Mouse (Mus musculus): ENCODE results near the gene Cttnbp2nl. TPM values are rescaled to one million over a fixed set of nuclear protein-coding genes. Genes with fewer than 3 reads are reported as not detected.

The Cttnbp2nl gene
- polyA plus RNA-seq, 1 experiment from 2014 or later, result 44.3 TPM

DNA sequence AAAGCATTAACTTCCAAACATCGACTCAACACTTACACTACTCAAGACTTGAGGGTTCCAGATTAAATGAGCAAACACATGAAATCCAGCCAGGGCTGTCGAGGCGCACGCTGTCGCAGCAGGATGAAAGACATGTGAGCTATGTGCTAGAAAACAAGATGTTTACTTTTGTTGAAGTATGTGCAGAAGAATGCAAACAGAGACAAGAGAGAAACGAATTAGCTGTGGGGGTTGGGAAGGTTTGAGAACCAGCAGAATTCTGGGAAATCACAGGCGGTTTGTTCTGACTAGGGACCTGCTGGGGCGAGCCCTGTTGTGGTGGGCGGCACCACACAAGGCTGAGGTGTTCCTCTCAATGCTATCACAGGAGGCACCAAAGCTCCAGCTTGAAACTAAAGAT, 44.9 kb downstream of the Cttnbp2nl start:
- Histone ChIP-seq H3K4me3 (ENCODE audit: low read depth, low read length) (no peak overlapping the region), H3K9me3 (replicated peaks; ENCODE audit: control insufficient read depth, low read length) (no peaks in the 10 kb centered on the region), H3K4me1 (ENCODE audit: control insufficient read depth, insufficient read depth, low read length) (no peaks in the 10 kb centered on the region), H3K27ac (replicated peaks; ENCODE audit: low read depth, low read length) (no peak overlapping the region), H3K27me3 (ENCODE audit: control insufficient read depth, insufficient read depth, low read length) (no peaks in the 10 kb centered on the region), H3K36me3 (replicated peaks; ENCODE audit: control insufficient read depth, insufficient read depth, low read depth, low read length) (peaks cover 15% of the 10 kb centered on the region), H3K9ac (replicated peaks; ENCODE audit: low read length) (no peak overlapping the region), H3K4me2 (ENCODE audit: low read depth, low read length) (no peak overlapping the region)
- ATAC-seq (replicated peaks; ENCODE audit: insufficient number of reproducible peaks, low FRiP score, low TSS enrichment, low read depth) (no peak), DNase-seq (ENCODE audit: low spot score) (no peak)
- WGBS, result 85% methylated on average over 9 of the region's 9 CpGs

DNA sequence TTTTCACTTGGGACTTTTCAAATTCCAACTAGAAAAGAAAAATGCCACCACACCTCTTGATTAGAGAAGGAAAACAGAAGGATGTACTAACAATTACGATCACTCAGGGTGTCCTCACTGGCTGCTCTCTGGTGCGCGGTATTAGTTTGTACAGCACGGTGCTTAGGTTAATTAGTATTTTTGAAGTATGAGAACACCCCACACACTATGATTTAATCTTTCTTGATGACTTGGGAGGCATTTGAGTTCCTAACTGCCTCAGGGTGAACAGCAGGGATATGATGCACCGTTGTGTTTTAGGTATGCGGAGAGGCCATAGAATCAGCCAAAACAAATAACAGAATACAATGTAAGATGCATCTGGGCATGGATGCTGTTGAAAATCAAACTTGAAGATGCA, 46.8 kb downstream of the Cttnbp2nl start:
- Histone ChIP-seq H3K36me3 (replicated peaks; ENCODE audit: control insufficient read depth, insufficient read depth, low read depth, low read length) (peaks cover 14% of the 10 kb centered on the region), H3K27ac (replicated peaks; ENCODE audit: low read depth, low read length) (no peak overlapping the region), H3K4me3 (ENCODE audit: low read depth, low read length) (no peak overlapping the region), H3K9ac (replicated peaks; ENCODE audit: low read length) (no peak overlapping the region), H3K27me3 (ENCODE audit: control insufficient read depth, insufficient read depth, low read length) (no peaks in the 10 kb centered on the region), H3K9me3 (replicated peaks; ENCODE audit: control insufficient read depth, low read length) (no peaks in the 10 kb centered on the region), H3K4me2 (ENCODE audit: low read depth, low read length) (no peak overlapping the region), H3K4me1 (ENCODE audit: control insufficient read depth, insufficient read depth, low read length) (no peaks in the 10 kb centered on the region)
- 90% methylated on average over 6 of the region's 6 CpGs for WGBS
- ATAC-seq (replicated peaks; ENCODE audit: insufficient number of reproducible peaks, low FRiP score, low TSS enrichment, low read depth), result no peak
- no peak for DNase-seq (ENCODE audit: low spot score)

DNA sequence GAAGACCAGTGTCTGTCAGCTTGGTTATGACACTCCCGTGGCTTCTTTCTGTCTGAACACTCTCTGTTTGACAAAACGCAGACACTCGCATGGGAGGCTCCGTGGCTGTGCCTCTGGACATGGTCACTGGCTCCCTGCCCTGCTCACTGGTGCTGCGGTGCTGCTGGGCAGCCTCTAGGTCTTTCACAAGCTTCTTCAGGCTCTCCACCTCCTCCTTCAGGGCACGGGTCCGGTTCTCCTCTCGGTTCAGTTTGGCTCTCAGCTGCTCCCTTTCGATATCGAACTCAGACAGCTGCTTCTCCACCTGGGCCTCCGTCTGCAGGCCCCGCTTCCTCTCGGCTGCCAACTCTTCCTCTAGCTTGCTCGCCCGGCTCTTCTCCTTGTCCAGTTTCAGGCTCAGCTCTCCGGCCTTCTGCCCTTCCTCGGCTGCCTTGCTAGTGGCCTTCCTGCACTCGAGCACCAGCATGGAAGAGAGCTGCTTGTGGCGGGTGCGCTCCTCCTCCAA, 47.3 kb downstream of the Cttnbp2nl start:
- no peak for ATAC-seq (replicated peaks; ENCODE audit: insufficient number of reproducible peaks, low FRiP score, low TSS enrichment, low read depth)
- WGBS, result 91% methylated on average over 20 of the region's 20 CpGs

DNA sequence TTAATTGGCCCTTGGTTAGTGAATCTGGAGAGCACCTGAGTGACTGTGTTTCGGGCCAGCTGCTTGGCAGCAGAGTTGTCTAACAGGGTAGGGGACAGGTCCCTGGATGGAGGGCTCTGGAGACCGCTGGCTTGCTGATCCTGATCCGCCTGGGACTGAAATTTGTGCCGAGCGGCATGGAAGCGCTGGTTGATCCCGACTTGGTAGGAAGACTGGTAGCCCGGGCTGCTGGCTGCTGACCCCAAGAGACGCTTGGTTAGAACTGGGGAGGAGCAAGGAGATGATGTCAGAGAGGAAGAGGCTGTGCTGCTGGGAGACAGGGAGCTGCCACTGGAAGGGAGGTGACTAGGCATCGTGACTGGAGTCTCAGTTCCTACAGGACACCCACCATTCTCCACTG, 47.9 kb downstream of the Cttnbp2nl start:
- no peak overlapping the region for H3K9ac ChIP-seq (replicated peaks; ENCODE audit: low read length)
- ATAC-seq (replicated peaks; ENCODE audit: insufficient number of reproducible peaks, low FRiP score, low TSS enrichment, low read depth), result no peak
- H3K4me1 ChIP-seq (ENCODE audit: control insufficient read depth, insufficient read depth, low read length), result no peaks in the 10 kb centered on the region
- no peak overlapping the region for H3K4me3 ChIP-seq (ENCODE audit: low read depth, low read length)
- no peak for DNase-seq (ENCODE audit: low spot score)
- H3K27ac ChIP-seq (replicated peaks; ENCODE audit: low read depth, low read length), result no peak overlapping the region
- 94% methylated on average over 10 of the region's 10 CpGs for WGBS
- H3K27me3 ChIP-seq (ENCODE audit: control insufficient read depth, insufficient read depth, low read length), result no peaks in the 10 kb centered on the region
- H3K36me3 ChIP-seq (replicated peaks; ENCODE audit: control insufficient read depth, insufficient read depth, low read depth, low read length), result peaks cover 11% of the 10 kb centered on the region
- H3K9me3 ChIP-seq (replicated peaks; ENCODE audit: control insufficient read depth, low read length), result no peaks in the 10 kb centered on the region
- no peak overlapping the region for H3K4me2 ChIP-seq (ENCODE audit: low read depth, low read length)

More for the DNA sequence above, 47.3 kb downstream of the Cttnbp2nl start:
- no peak overlapping the region for H3K9ac ChIP-seq (replicated peaks; ENCODE audit: low read length)
- H3K9me3 ChIP-seq (replicated peaks; ENCODE audit: control insufficient read depth, low read length), result no peaks in the 10 kb centered on the region
- H3K4me1 ChIP-seq (ENCODE audit: control insufficient read depth, insufficient read depth, low read length), result no peaks in the 10 kb centered on the region
- no peaks in the 10 kb centered on the region for H3K27me3 ChIP-seq (ENCODE audit: control insufficient read depth, insufficient read depth, low read length)
- no peak overlapping the region for H3K4me2 ChIP-seq (ENCODE audit: low read depth, low read length)
- no peak for DNase-seq (ENCODE audit: low spot score)
- H3K27ac ChIP-seq (replicated peaks; ENCODE audit: low read depth, low read length), result no peak overlapping the region
- no peak overlapping the region for H3K4me3 ChIP-seq (ENCODE audit: low read depth, low read length)
- peaks cover 11% of the 10 kb centered on the region for H3K36me3 ChIP-seq (replicated peaks; ENCODE audit: control insufficient read depth, insufficient read depth, low read depth, low read length)

DNA sequence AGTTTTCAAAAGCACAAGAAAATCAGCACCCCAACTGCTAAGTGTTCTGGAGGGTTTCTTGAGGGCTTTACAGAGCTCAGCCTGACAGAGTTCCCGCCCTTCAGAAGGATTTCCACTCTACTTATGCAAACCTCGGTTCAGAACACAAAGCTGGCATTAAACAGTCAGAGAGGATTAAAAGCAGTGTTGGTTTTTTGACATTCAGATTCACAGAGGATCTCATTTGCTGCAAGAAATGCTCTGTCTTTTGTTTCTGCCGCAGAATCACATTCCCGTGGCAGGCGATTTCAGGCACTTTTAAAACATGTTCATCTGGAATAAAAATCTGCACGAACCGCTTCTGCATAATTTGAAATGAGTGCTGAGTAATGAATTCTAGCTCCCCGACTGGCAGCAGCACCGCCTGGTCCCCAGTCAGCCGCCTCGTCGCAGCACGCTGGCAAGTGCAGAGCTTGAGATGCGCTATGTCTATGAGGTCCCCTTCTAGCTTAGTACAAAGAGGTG, 48.9 kb downstream of the Cttnbp2nl start:
- no peak overlapping the region for H3K4me2 ChIP-seq (ENCODE audit: low read depth, low read length)
- ATAC-seq (replicated peaks; ENCODE audit: insufficient number of reproducible peaks, low FRiP score, low TSS enrichment, low read depth) (no peak), DNase-seq (ENCODE audit: low spot score) (no peak)
- H3K9me3 ChIP-seq (replicated peaks; ENCODE audit: control insufficient read depth, low read length), result no peaks in the 10 kb centered on the region
- 80% methylated on average over 14 of the region's 14 CpGs for WGBS
- H3K27me3 ChIP-seq (ENCODE audit: control insufficient read depth, insufficient read depth, low read length), result no peaks in the 10 kb centered on the region
- no peak overlapping the region for H3K9ac ChIP-seq (replicated peaks; ENCODE audit: low read length)
- H3K4me3 ChIP-seq (ENCODE audit: low read depth, low read length), result no peak overlapping the region
- no peak overlapping the region for H3K27ac ChIP-seq (replicated peaks; ENCODE audit: low read depth, low read length)
- H3K4me1 ChIP-seq (ENCODE audit: control insufficient read depth, insufficient read depth, low read length), result no peaks in the 10 kb centered on the region
- H3K36me3 ChIP-seq (replicated peaks; ENCODE audit: control insufficient read depth, insufficient read depth, low read depth, low read length), result peaks cover 7% of the 10 kb centered on the region

DNA sequence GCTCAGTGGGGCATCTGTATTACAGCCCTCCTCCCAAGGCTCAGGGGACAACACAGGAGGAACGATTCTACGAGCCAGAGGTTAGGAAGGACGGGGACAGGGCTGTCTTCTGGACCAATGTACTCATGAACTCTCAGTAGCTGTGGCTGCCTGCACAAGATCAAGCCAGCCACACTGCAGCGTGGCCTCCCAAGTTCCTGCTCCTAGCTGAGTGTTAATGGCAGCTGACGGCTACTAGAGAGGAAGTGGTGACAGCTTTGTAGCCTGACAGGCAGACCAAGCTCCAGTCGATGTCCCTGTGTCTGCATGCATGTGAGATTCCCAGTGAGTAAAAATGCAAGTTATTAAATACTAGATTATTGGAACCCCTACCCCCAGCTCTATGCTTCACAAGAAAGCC, 51.6 kb downstream of the Cttnbp2nl start:
- Histone ChIP-seq H3K4me1 (ENCODE audit: control insufficient read depth, insufficient read depth, low read length) (no peaks in the 10 kb centered on the region), H3K27me3 (ENCODE audit: control insufficient read depth, insufficient read depth, low read length) (no peaks in the 10 kb centered on the region), H3K27ac (replicated peaks; ENCODE audit: low read depth, low read length) (no peak overlapping the region), H3K9ac (replicated peaks; ENCODE audit: low read length) (no peak overlapping the region), H3K4me3 (ENCODE audit: low read depth, low read length) (no peak overlapping the region), H3K9me3 (replicated peaks; ENCODE audit: control insufficient read depth, low read length) (no peaks in the 10 kb centered on the region), H3K4me2 (ENCODE audit: low read depth, low read length) (no peak overlapping the region), H3K36me3 (replicated peaks; ENCODE audit: control insufficient read depth, insufficient read depth, low read depth, low read length) (peaks cover 7% of the 10 kb centered on the region)
- WGBS, result 51% methylated on average over 6 of the region's 6 CpGs
- ATAC-seq (replicated peaks; ENCODE audit: insufficient number of reproducible peaks, low FRiP score, low TSS enrichment, low read depth), result no peak
- no peak for DNase-seq (ENCODE audit: low spot score)

- Histone ChIP-seq H3K9ac (replicated peaks; ENCODE audit: low read length) (no peak overlapping the region), H3K4me3 (ENCODE audit: low read depth, low read length) (no peak overlapping the region), H3K27ac (replicated peaks; ENCODE audit: low read depth, low read length) (no peak overlapping the region), H3K4me2 (ENCODE audit: low read depth, low read length) (no peak overlapping the region), H3K9me3 (replicated peaks; ENCODE audit: control insufficient read depth, low read length) (no peaks in the 10 kb centered on the region), H3K4me1 (ENCODE audit: control insufficient read depth, insufficient read depth, low read length) (no peaks in the 10 kb centered on the region), H3K36me3 (replicated peaks; ENCODE audit: control insufficient read depth, insufficient read depth, low read depth, low read length) (peaks cover 6% of the 10 kb centered on the region), H3K27me3 (ENCODE audit: control insufficient read depth, insufficient read depth, low read length) (no peaks in the 10 kb centered on the region)
- ATAC-seq (replicated peaks; ENCODE audit: insufficient number of reproducible peaks, low FRiP score, low TSS enrichment, low read depth) (no peak), DNase-seq (ENCODE audit: low spot score) (no peak)
- WGBS, result 83% methylated on average over 8 of the region's 8 CpGs
Measured at GRCm38 (mm10) chr3:105000561-105000960, 52.4 kb downstream of the Cttnbp2nl start.

DNA sequence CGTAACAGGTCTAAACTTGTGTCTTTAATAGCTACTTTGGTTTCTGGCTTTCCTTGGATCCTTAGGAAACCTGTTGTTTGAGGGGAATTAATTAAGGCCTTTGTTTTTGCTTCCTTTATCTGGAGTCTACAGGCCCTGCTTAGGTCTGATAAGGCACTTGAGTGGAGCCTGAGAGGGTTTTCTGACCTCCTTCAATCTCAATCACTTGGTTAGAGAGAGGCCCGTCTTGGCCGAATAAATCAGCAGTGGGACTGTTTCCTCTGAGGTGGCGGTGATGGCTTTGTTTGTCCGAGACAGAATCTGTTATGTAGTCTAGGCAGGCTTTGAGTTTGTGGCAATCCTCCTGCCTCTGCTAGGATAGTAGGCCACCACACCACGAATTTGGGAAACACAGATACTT, 55.4 kb downstream of the Cttnbp2nl start:
- 44% methylated on average over 6 of the region's 6 CpGs for WGBS
- ATAC-seq (replicated peaks; ENCODE audit: insufficient number of reproducible peaks, low FRiP score, low TSS enrichment, low read depth) (no peak), DNase-seq (ENCODE audit: low spot score) (no peak)
- Histone ChIP-seq H3K27ac (replicated peaks; ENCODE audit: low read depth, low read length) (no peak overlapping the region), H3K4me2 (ENCODE audit: low read depth, low read length) (no peak overlapping the region), H3K9ac (replicated peaks; ENCODE audit: low read length) (no peak overlapping the region), H3K9me3 (replicated peaks; ENCODE audit: control insufficient read depth, low read length) (no peaks in the 10 kb centered on the region), H3K4me1 (ENCODE audit: control insufficient read depth, insufficient read depth, low read length) (no peaks in the 10 kb centered on the region), H3K27me3 (ENCODE audit: control insufficient read depth, insufficient read depth, low read length) (no peaks in the 10 kb centered on the region), H3K4me3 (ENCODE audit: low read depth, low read length) (no peak overlapping the region), H3K36me3 (replicated peaks; ENCODE audit: control insufficient read depth, insufficient read depth, low read depth, low read length) (no peaks in the 10 kb centered on the region)
